ENCODE assay signal across 12 mouse cellular contexts in the genomic region with DNA sequence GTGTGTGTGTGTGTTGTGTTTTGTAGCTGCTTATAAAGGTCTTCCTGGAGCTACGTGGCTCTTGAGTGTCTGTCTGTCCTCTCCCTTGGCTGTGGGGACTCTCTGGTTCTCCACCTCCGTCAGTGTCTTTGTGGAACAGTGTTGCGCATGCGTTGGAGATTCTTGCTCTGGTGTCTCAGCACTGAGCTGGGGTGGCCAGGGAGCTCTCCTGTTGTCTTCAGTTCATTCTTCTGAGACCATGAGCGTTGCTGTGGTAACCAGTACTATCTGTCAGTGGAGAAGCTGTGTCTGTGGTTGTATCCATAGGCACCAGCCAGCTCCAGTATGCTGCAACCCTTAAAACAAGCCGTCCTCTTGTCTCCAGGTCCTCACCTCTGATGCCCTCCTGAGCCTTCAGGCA. TPM values are rescaled to one million over a fixed set of nuclear protein-coding genes. Genes with fewer than 3 reads are reported as not detected.
DNase-seq lines count a peak whose midpoint lies in the region; ATAC-seq lines count a peak whose summit lies in the region.
"Had no signal": no experiment of that assay in that cellular context is flagged by ENCODE, and none has a peak within 500 bp of the region (broad histone marks: within the 10 kb centered on the region; RNA-seq: fewer than 3 reads in every experiment).

No protein-coding gene starts in this region.

- H3K27ac ChIP-seq in forebrain, embryonic 12.5 days = 0 out of 2 replicates have a peak overlapping the region, but pooled peaks have one; percentile 5
- H3K27ac ChIP-seq in forebrain, embryonic 13.5 days = no peak overlapping the region
- H3K27ac ChIP-seq in hindbrain, embryonic 12.5 days = no peak overlapping the region
- no peak overlapping the region for H3K27ac ChIP-seq in midbrain, embryonic 12.5 days (replicated peaks)
- peak overlapping the region; percentile 51 for H3K27ac ChIP-seq in neural tube, embryonic 15.5 days (replicated peaks)
- H3K27ac ChIP-seq: embryonic facial prominence, embryonic 10.5 days; liver, embryonic 13.5 days had no signal

- H3K9ac ChIP-seq in forebrain, embryonic 12.5 days = no peak overlapping the region
- no peak overlapping the region for H3K9ac ChIP-seq in forebrain, embryonic 13.5 days
- no peak overlapping the region for H3K9ac ChIP-seq in hindbrain, embryonic 12.5 days
- no peak overlapping the region for H3K9ac ChIP-seq in midbrain, embryonic 12.5 days (replicated peaks)
- H3K9ac ChIP-seq in neural tube, embryonic 15.5 days (replicated peaks) = no peak overlapping the region
- H3K9ac ChIP-seq: liver, embryonic 13.5 days had no signal

- no peak overlapping the region for H3K4me2 ChIP-seq in forebrain, embryonic 12.5 days
- H3K4me2 ChIP-seq in forebrain, embryonic 13.5 days = no peak overlapping the region
- no peak overlapping the region for H3K4me2 ChIP-seq in hindbrain, embryonic 12.5 days (replicated peaks)
- no peak overlapping the region for H3K4me2 ChIP-seq in midbrain, embryonic 12.5 days (replicated peaks)
- H3K4me2 ChIP-seq in neural tube, embryonic 15.5 days = no peak overlapping the region
- H3K4me2 ChIP-seq: liver, embryonic 13.5 days had no signal

- ATAC-seq in forebrain, embryonic 12.5 days (ENCODE audit: low FRiP score) = no peak
- ATAC-seq in forebrain, embryonic 13.5 days = no peak
- ATAC-seq in hindbrain, embryonic 12.5 days (ENCODE audit: low FRiP score) = peak; percentile 55
- ATAC-seq in midbrain, embryonic 12.5 days (ENCODE audit: low FRiP score, low read depth) = 0 out of 2 replicates have a peak, but pooled peaks have one; percentile 27
- peak; percentile 58; the same call in 1 of the 2 replicates for ATAC-seq in neural tube, embryonic 15.5 days (ENCODE audit: low FRiP score)

- H3K36me3 ChIP-seq in forebrain, embryonic 12.5 days (replicated peaks) = peaks cover 24% of the 10 kb centered on the region
- peaks cover 54% of the 10 kb centered on the region for H3K36me3 ChIP-seq in forebrain, embryonic 13.5 days (ENCODE audit: poor library complexity, severe bottlenecking)
- H3K36me3 ChIP-seq in hindbrain, embryonic 12.5 days = no peaks in the 10 kb centered on the region
- peaks cover 8% of the 10 kb centered on the region; the same call in 1 of the 2 replicates for H3K36me3 ChIP-seq in midbrain, embryonic 12.5 days
- no peaks in the 10 kb centered on the region for H3K36me3 ChIP-seq in neural tube, embryonic 15.5 days
- H3K36me3 ChIP-seq: liver, embryonic 13.5 days had no signal

- H3K27me3 ChIP-seq in forebrain, embryonic 12.5 days = no peaks in the 10 kb centered on the region
- no peaks in the 10 kb centered on the region for H3K27me3 ChIP-seq in forebrain, embryonic 13.5 days
- H3K27me3 ChIP-seq in hindbrain, embryonic 12.5 days = no peaks in the 10 kb centered on the region
- H3K27me3 ChIP-seq in midbrain, embryonic 12.5 days = peaks cover 5% of the 10 kb centered on the region
- H3K27me3 ChIP-seq in neural tube, embryonic 15.5 days (replicated peaks) = no peaks in the 10 kb centered on the region
- H3K27me3 ChIP-seq: liver, embryonic 13.5 days had no signal

- H3K4me3 ChIP-seq in forebrain, embryonic 12.5 days (replicated peaks) = no peak overlapping the region
- H3K4me3 ChIP-seq in forebrain, embryonic 13.5 days = no peak overlapping the region
- no peak overlapping the region for H3K4me3 ChIP-seq in hindbrain, embryonic 12.5 days
- H3K4me3 ChIP-seq in midbrain, embryonic 12.5 days = no peak overlapping the region
- H3K4me3 ChIP-seq in neural tube, embryonic 15.5 days (replicated peaks) = no peak overlapping the region
- H3K4me3 ChIP-seq: embryonic facial prominence, embryonic 10.5 days; liver, embryonic 13.5 days had no signal

- WGBS in forebrain, embryonic 12.5 days = 79% methylated on average over 6 of the region's 6 CpGs
- 91% methylated on average over 6 of the region's 6 CpGs for WGBS in forebrain, embryonic 13.5 days
- WGBS in hindbrain, embryonic 12.5 days = 32% methylated on average over 6 of the region's 6 CpGs
- WGBS in midbrain, embryonic 12.5 days = 47% methylated on average over 6 of the region's 6 CpGs
- WGBS in neural tube, embryonic 15.5 days = 27% methylated on average over 6 of the region's 6 CpGs

- no peaks in the 10 kb centered on the region for H3K9me3 ChIP-seq in forebrain, embryonic 12.5 days
- H3K9me3 ChIP-seq in forebrain, embryonic 13.5 days (replicated peaks) = no peaks in the 10 kb centered on the region
- no peaks in the 10 kb centered on the region for H3K9me3 ChIP-seq in hindbrain, embryonic 12.5 days (replicated peaks)
- no peaks in the 10 kb centered on the region for H3K9me3 ChIP-seq in midbrain, embryonic 12.5 days
- no peaks in the 10 kb centered on the region for H3K9me3 ChIP-seq in neural tube, embryonic 15.5 days (replicated peaks)
- H3K9me3 ChIP-seq: embryonic facial prominence, embryonic 10.5 days; liver, embryonic 13.5 days had no signal

- H3K4me1 ChIP-seq in forebrain, embryonic 12.5 days = peaks cover 5% of the 10 kb centered on the region; the same call in 1 of the 2 replicates
- peaks cover 22% of the 10 kb centered on the region for H3K4me1 ChIP-seq in forebrain, embryonic 13.5 days
- peaks cover 19% of the 10 kb centered on the region for H3K4me1 ChIP-seq in hindbrain, embryonic 12.5 days
- H3K4me1 ChIP-seq in midbrain, embryonic 12.5 days = peaks cover 6% of the 10 kb centered on the region; the same call in 1 of the 2 replicates
- H3K4me1 ChIP-seq in neural tube, embryonic 15.5 days = peaks cover 10% of the 10 kb centered on the region
- H3K4me1 ChIP-seq: liver, embryonic 13.5 days had no signal

- no peak for DNase-seq in kidney, adult 8-10 months
- DNase-seq in testis, postnatal 14 days (ENCODE audit: low spot score) = no peak
- DNase-seq: heart, adult 11 months; liver, embryonic 13.5 days; thymus, postnatal 4 days had no signal

RNA-seq across cellular contexts. Expression of a gene that starts 50.2 kb away (rescaled TPM):
- polyA plus RNA-seq in forebrain, embryonic 12.5 days (2016; fragmentation: Nextera tagmentation; extraction: Ambion mirVana) = 16.0 and 22.0 TPM in 2 replicates
- 21.9 and 22.8 TPM in 2 replicates for polyA plus RNA-seq in forebrain, embryonic 13.5 days (2015; fragmentation: Nextera tagmentation; extraction: Ambion mirVana)
- polyA plus RNA-seq in hindbrain, embryonic 12.5 days (2016; fragmentation: Nextera tagmentation; extraction: Ambion mirVana) = 9.4 and 12.0 TPM in 2 replicates
- polyA plus RNA-seq in midbrain, embryonic 12.5 days (2016; fragmentation: Nextera tagmentation; extraction: Ambion mirVana) = 10.3 and 16.4 TPM in 2 replicates
- polyA plus RNA-seq in neural tube, embryonic 15.5 days (2015; fragmentation: Nextera tagmentation; extraction: Ambion mirVana) = 7.6 and 9.5 TPM in 2 replicates
- polyA plus RNA-seq: C2C12; liver, embryonic 13.5 days had no signal

Comparison
In these comparisons a context has a peak if more than half of its experiments do, and no peak if none do; other contexts are left out.
1. H3K27ac ChIP-seq: peak in forebrain, embryonic 12.5 days (single experiment) and neural tube, embryonic 15.5 days (single experiment); none in forebrain, embryonic 13.5 days (single experiment), hindbrain, embryonic 12.5 days (single experiment) and midbrain, embryonic 12.5 days (single experiment).
2. ATAC-seq: peak in hindbrain, embryonic 12.5 days (single experiment), midbrain, embryonic 12.5 days (single experiment) and neural tube, embryonic 15.5 days (single experiment); none in forebrain, embryonic 12.5 days (single experiment) and forebrain, embryonic 13.5 days (single experiment).